Mouse (Mus musculus): ENCODE data around the gene Gm26920.

DNA sequence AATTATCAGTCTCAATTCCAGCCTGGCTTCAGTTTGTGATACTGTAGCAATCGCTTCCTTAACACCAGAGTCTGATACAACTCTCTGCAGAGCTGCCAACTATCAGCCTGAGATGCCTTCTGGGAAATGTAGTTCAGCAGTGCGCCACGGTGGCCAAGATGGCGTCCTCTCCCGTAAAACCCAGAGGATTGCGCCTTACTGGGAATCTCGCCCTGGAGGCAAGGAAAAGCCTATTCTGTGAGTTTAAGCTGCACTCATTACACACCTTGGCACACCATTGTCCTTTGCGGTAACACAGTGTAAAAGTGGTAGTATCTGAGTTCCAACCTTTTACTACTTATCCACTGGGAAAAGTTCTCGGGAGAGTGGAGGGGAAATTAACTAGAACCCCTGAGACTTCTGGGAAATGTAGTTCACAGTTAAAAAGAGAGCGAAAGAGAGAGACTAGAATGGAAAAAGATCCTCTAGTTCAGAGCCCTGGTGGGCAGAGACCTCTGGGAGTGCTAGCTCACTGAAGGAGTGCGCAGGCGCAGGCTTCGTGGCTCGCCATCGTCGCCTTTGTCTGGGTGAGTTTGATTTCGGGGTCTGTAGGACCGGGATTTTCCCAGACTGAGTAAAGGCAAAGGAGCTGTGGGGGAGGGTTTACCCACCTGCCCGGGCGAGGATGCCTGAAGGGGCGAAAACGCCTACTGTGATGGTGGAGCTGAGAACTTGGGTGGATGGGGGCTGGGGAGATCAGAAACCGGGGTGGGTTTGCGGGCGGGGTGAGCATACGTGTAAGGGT, 4.6 kb upstream of the Gm26920 start, which contains the start of gene Zfp260:
- TF ChIP-seq CTCF (IDR thresholded peaks at IDR 0.05; ENCODE audit: control insufficient read depth, insufficient read depth, insufficient read length) (no peak), USF1 (IDR thresholded peaks at IDR 0.05; ENCODE audit: low read depth) (no peak), MYOD1 (IDR thresholded peaks at IDR 0.05; ENCODE audit: control insufficient read depth, insufficient read length, low read depth) (no peak), MAX (IDR thresholded peaks at IDR 0.05) (no peak), MYOG (IDR thresholded peaks at IDR 0.05; ENCODE audit: control insufficient read depth, extremely low read depth, insufficient read length) (no peak), CEBPB (IDR thresholded peaks at IDR 0.05; ENCODE audit: low read depth) (no peak)

Measured in C2C12 (cell line).